Mouse (Mus musculus) liver, embryonic 15.5 days (tissue): ENCODE data around the gene Grk1. TPM values are rescaled to one million over a fixed set of nuclear protein-coding genes. Genes with fewer than 3 reads are reported as not detected.

Experiments used
- ATAC-seq: fragments of 200-750 bp; cut with Nextera tagmentation; 2 replicates; pipeline ENCODE4 v1.8.0; 2017; ENCODE audit warnings: moderate number of reproducible peaks, mild to moderate bottlenecking, moderate library complexity; ENCODE audit not compliant: insufficient read depth
- H3K27ac ChIP-seq: fragments of 300-500 bp; sonication (generic); replicated peaks from 2 replicates; pipeline ENCODE4 v1.5.1; 2015; ENCODE audit warnings: mild to moderate bottlenecking, inconsistent platforms
- H3K27me3 ChIP-seq: fragments of 300-500 bp; sonication (generic); 2 replicates; pipeline ENCODE4 v1.6.1; 2015; ENCODE audit warnings: mild to moderate bottlenecking, inconsistent platforms
- H3K36me3 ChIP-seq: fragments of 300-500 bp; sonication (generic); replicated peaks from 2 replicates; pipeline ENCODE4 v1.6.1; 2015; ENCODE audit warnings: moderate library complexity, mild to moderate bottlenecking, inconsistent platforms
- H3K4me1 ChIP-seq: fragments of 300-500 bp; sonication (generic); replicated peaks from 2 replicates; pipeline ENCODE4 v1.6.1; 2015; ENCODE audit warnings: inconsistent platforms
- H3K4me2 ChIP-seq: fragments of 300-500 bp; sonication (generic); 2 replicates; pipeline ENCODE4 v1.6.1; 2015; ENCODE audit warnings: moderate library complexity, mild to moderate bottlenecking, inconsistent platforms
- H3K4me3 ChIP-seq: fragments of 300-500 bp; sonication (generic); replicated peaks from 2 replicates; pipeline ENCODE4 v1.5.1; 2015; ENCODE audit warnings: mild to moderate bottlenecking, inconsistent platforms
- H3K9ac ChIP-seq: fragments of 300-500 bp; sonication (generic); 2 replicates; pipeline ENCODE4 v1.6.1; 2015; ENCODE audit warnings: moderate library complexity, mild to moderate bottlenecking, inconsistent platforms
- H3K9me3 ChIP-seq: fragments of 300-500 bp; sonication (generic); replicated peaks from 2 replicates; pipeline ENCODE4 v1.6.1; 2016; ENCODE audit warnings: inconsistent platforms
- WGBS: fragments of 180-500 bp; shearing (Covaris S2); methylation state at CpG from one replicate; pipeline ENCODE4 v1.1.7; 2015; ENCODE audit warnings: mixed read lengths; ENCODE audit not compliant: insufficient replicate concordance; 5-methylcytosine and 5-hydroxymethylcytosine counted together
- polyA plus RNA-seq: library from polyadenylated mRNA; unstranded; fragments of >200 nt; fragmentation: Nextera tagmentation; extraction: Ambion mirVana; gene quantifications from 2 replicates; pipeline ENCODE4 v1.2.1, GENCODE M21; 2015

Grk1 gene
- polyA plus RNA-seq, 1 experiment from 2014 or later: not detected

- H3K9me3 ChIP-seq: no peaks in the 10 kb centered on the region
- H3K4me3 ChIP-seq: no peak overlapping the region
- H3K4me1 ChIP-seq: 0 out of 2 replicates have a peak, but pooled peaks cover under 1% of the 10 kb centered on the region
- WGBS: 71% methylated on average over 7 of the region's 7 CpGs
- H3K9ac ChIP-seq: no peak overlapping the region
- no peaks in the 10 kb centered on the region for H3K36me3 ChIP-seq
- H3K27ac ChIP-seq: no peak overlapping the region
- no peak for ATAC-seq
- no peaks in the 10 kb centered on the region for H3K27me3 ChIP-seq
- H3K4me2 ChIP-seq: no peak overlapping the region
Measured at GRCm38 (mm10) chr8:13393869-13394268, 11.0 kb upstream of the Grk1 start.

GRCm38 (mm10) chr8:13396725-13397124, 8.2 kb upstream of the Grk1 start, which contains the start of gene Atp4b:
Atp4b (minus strand) TSS chr8:13396825.
- H3K36me3 ChIP-seq: no peaks in the 10 kb centered on the region
- H3K4me1 ChIP-seq: no peaks in the 10 kb centered on the region
- no peaks in the 10 kb centered on the region for H3K9me3 ChIP-seq
- 59% methylated on average over 5 of the region's 5 CpGs for WGBS
- no peak within 1 kb of the TSS for H3K4me3 ChIP-seq
- no peak within 1 kb of the TSS for H3K9ac ChIP-seq
- H3K27ac ChIP-seq: no peak within 1 kb of the TSS
- H3K4me2 ChIP-seq: no peak within 1 kb of the TSS
- H3K27me3 ChIP-seq: no peaks in the 10 kb centered on the region
- no peak for ATAC-seq

- H3K4me2 ChIP-seq: no peak overlapping the region
- no peak overlapping the region for H3K27ac ChIP-seq
- ATAC-seq: no peak
- H3K4me1 ChIP-seq: no peaks in the 10 kb centered on the region
- H3K27me3 ChIP-seq: no peaks in the 10 kb centered on the region
- H3K9me3 ChIP-seq: no peaks in the 10 kb centered on the region
- no peak overlapping the region for H3K9ac ChIP-seq
- no peak overlapping the region for H3K4me3 ChIP-seq
- 48% methylated on average over 6 of the region's 6 CpGs for WGBS
- H3K36me3 ChIP-seq: no peaks in the 10 kb centered on the region
Measured at GRCm38 (mm10) chr8:13403517-13403916, 1.4 kb upstream of the Grk1 start.

- H3K27me3 ChIP-seq: no peaks in the 10 kb centered on the region
- H3K4me2 ChIP-seq: no peak overlapping the region
- no peaks in the 10 kb centered on the region for H3K9me3 ChIP-seq
- no peak overlapping the region for H3K9ac ChIP-seq
- H3K4me3 ChIP-seq: no peak overlapping the region
- H3K27ac ChIP-seq: no peak overlapping the region
- 77% methylated on average over 5 of the region's 5 CpGs for WGBS
- ATAC-seq: no peak
- no peaks in the 10 kb centered on the region for H3K36me3 ChIP-seq
- no peaks in the 10 kb centered on the region for H3K4me1 ChIP-seq
Measured at GRCm38 (mm10) chr8:13406011-13406410, 1.1 kb downstream of the Grk1 start.

- H3K9me3 ChIP-seq: no peaks in the 10 kb centered on the region
- no peaks in the 10 kb centered on the region for H3K36me3 ChIP-seq
- no peak overlapping the region for H3K4me2 ChIP-seq
- H3K27me3 ChIP-seq: no peaks in the 10 kb centered on the region
- H3K4me1 ChIP-seq: no peaks in the 10 kb centered on the region
- no peak overlapping the region for H3K4me3 ChIP-seq
- ATAC-seq: no peak
- no peak overlapping the region for H3K9ac ChIP-seq
- 19% methylated on average over 6 of the region's 6 CpGs for WGBS
- no peak overlapping the region for H3K27ac ChIP-seq
Measured at GRCm38 (mm10) chr8:13411597-13411996, 6.7 kb downstream of the Grk1 start.

GRCm38 (mm10) chr8:13412891-13413558, 8.1 kb downstream of the Grk1 start:
- H3K4me1 ChIP-seq: no peaks in the 10 kb centered on the region
- no peak overlapping the region for H3K9ac ChIP-seq
- 52% methylated on average over 13 of the region's 13 CpGs for WGBS
- H3K4me3 ChIP-seq: no peak overlapping the region
- H3K4me2 ChIP-seq: no peak overlapping the region
- H3K9me3 ChIP-seq: no peaks in the 10 kb centered on the region
- ATAC-seq: no peak
- no peaks in the 10 kb centered on the region for H3K36me3 ChIP-seq
- no peak overlapping the region for H3K27ac ChIP-seq
- no peaks in the 10 kb centered on the region for H3K27me3 ChIP-seq

GRCm38 (mm10) chr8:13413823-13414390, 9.0 kb downstream of the Grk1 start:
- H3K27me3 ChIP-seq: no peaks in the 10 kb centered on the region
- 44% methylated on average over 12 of the region's 12 CpGs for WGBS
- H3K4me3 ChIP-seq: no peak overlapping the region
- H3K4me1 ChIP-seq: no peaks in the 10 kb centered on the region
- ATAC-seq: no peak
- H3K9me3 ChIP-seq: no peaks in the 10 kb centered on the region
- H3K4me2 ChIP-seq: no peak overlapping the region
- H3K36me3 ChIP-seq: no peaks in the 10 kb centered on the region
- no peak overlapping the region for H3K27ac ChIP-seq
- no peak overlapping the region for H3K9ac ChIP-seq

- 53% methylated on average over 10 of the region's 10 CpGs for WGBS
Measured at GRCm38 (mm10) chr8:13415879-13416278, 11.0 kb downstream of the Grk1 start.

GRCm38 (mm10) chr8:13419111-13419639, 14.3 kb downstream of the Grk1 start:
- Histone ChIP-seq H3K9me3 (no peaks in the 10 kb centered on the region), H3K4me1 (no peaks in the 10 kb centered on the region), H3K27me3 (no peaks in the 10 kb centered on the region), H3K9ac (no peak overlapping the region), H3K4me2 (no peak overlapping the region), H3K27ac (no peak overlapping the region), H3K36me3 (no peaks in the 10 kb centered on the region), H3K4me3 (no peak overlapping the region)
- no peak for ATAC-seq
- 47% methylated on average over 2 of the region's 2 CpGs for WGBS

More at GRCm38 (mm10) chr8:13415879-13416278, 11.0 kb downstream of the Grk1 start:
- H3K4me2 ChIP-seq: no peak overlapping the region
- no peak for ATAC-seq
- no peak overlapping the region for H3K4me3 ChIP-seq
- no peaks in the 10 kb centered on the region for H3K27me3 ChIP-seq
- no peak overlapping the region for H3K9ac ChIP-seq
- no peaks in the 10 kb centered on the region for H3K4me1 ChIP-seq
- H3K27ac ChIP-seq: no peak overlapping the region
- no peaks in the 10 kb centered on the region for H3K36me3 ChIP-seq
- no peaks in the 10 kb centered on the region for H3K9me3 ChIP-seq

- no peak for ATAC-seq
- Histone ChIP-seq H3K27me3 (peaks cover 3% of the 10 kb centered on the region; the same call in 1 of the 2 replicates), H3K9ac (no peak overlapping the region), H3K4me1 (no peaks in the 10 kb centered on the region), H3K9me3 (no peaks in the 10 kb centered on the region), H3K27ac (no peak overlapping the region), H3K4me2 (no peak overlapping the region), H3K36me3 (no peaks in the 10 kb centered on the region), H3K4me3 (no peak overlapping the region)
- WGBS: 78% methylated on average over 6 of the region's 6 CpGs
Measured at GRCm38 (mm10) chr8:13420970-13421369, 16.1 kb downstream of the Grk1 start.

GRCm38 (mm10) chr8:13427351-13427750, 22.5 kb downstream of the Grk1 start:
- no peak for ATAC-seq
- Histone ChIP-seq H3K4me3 (no peak overlapping the region), H3K27me3 (peaks cover 9% of the 10 kb centered on the region; the same call in 1 of the 2 replicates), H3K9me3 (no peaks in the 10 kb centered on the region), H3K4me2 (no peak overlapping the region), H3K36me3 (no peaks in the 10 kb centered on the region), H3K4me1 (no peaks in the 10 kb centered on the region), H3K9ac (no peak overlapping the region), H3K27ac (no peak overlapping the region)
- WGBS: 15% methylated on average over 6 of the region's 6 CpGs
